Mouse (Mus musculus) G1E (cell line): ENCODE measurements around the gene Hdac4. TPM values are rescaled to one million over a fixed set of nuclear protein-coding genes. Genes with fewer than 3 reads are reported as not detected.

ENCODE experiments used
- ATAC-seq: 2 replicates; pipeline ENCODE4 v1.8.0; 2016; ENCODE audit warnings: mild to moderate bottlenecking; ENCODE audit not compliant: insufficient number of reproducible peaks, poor library complexity, low FRiP score, severe bottlenecking; ENCODE audit errors: extremely low read depth
- DNase-seq: peaks from one replicate; pipeline ENCODE4 v3.0.0; 2012; ENCODE audit warnings: low spot score
- H3K27me3 ChIP-seq: 2 replicates; pipeline ENCODE4 v1.6.1; 2012; ENCODE audit warnings: mild to moderate bottlenecking, low read length, inconsistent platforms; ENCODE audit not compliant: insufficient read depth
- H3K36me3 ChIP-seq: replicated peaks from 2 replicates; pipeline ENCODE3; 2012; ENCODE audit warnings: mild to moderate bottlenecking, inconsistent platforms
- H3K4me1 ChIP-seq: 2 replicates; pipeline ENCODE4 v1.6.1; 2012; ENCODE audit warnings: low read depth, low read length, inconsistent platforms, mixed read lengths; ENCODE audit not compliant: insufficient read depth
- H3K4me3 ChIP-seq: 2 replicates; pipeline ENCODE4 v1.5.1; 2012; ENCODE audit warnings: low read depth, mild to moderate bottlenecking, inconsistent platforms, low read length, moderate library complexity, mixed read lengths
- H3K9me3 ChIP-seq: replicated peaks from 2 replicates; pipeline ENCODE4 v1.6.1; 2012; ENCODE audit warnings: inconsistent platforms
- CTCF ChIP-seq: IDR thresholded peaks from 2 replicates; pipeline ENCODE4 v1.5.1; 2012; ENCODE audit warnings: low read depth, low read length, inconsistent platforms, mixed read lengths
- GATA1 ChIP-seq: IDR thresholded peaks from 2 replicates; pipeline ENCODE4 v1.6.1; 2012; ENCODE audit warnings: borderline replicate concordance, low read length, inconsistent platforms, mixed read lengths
- GATA2 ChIP-seq: IDR thresholded peaks from 2 replicates; pipeline ENCODE4 v1.6.1; 2012; ENCODE audit warnings: low read depth, low read length, inconsistent platforms, borderline replicate concordance
- POLR2AphosphoS5 ChIP-seq: IDR thresholded peaks from 2 replicates; pipeline ENCODE4 v1.6.1; 2012; ENCODE audit warnings: low read depth, low read length, inconsistent platforms; ENCODE audit not compliant: insufficient replicate concordance
- TAL1 ChIP-seq: conservative IDR thresholded peaks from 2 replicates; pipeline ENCODE4 v1.6.1; 2012; ENCODE audit warnings: low read depth, low read length, inconsistent platforms, mixed read lengths
- polyA plus RNA-seq: library from polyadenylated mRNA; stranded (reverse); fragments of >175 nt; gene quantifications from 2 replicates; pipeline ENCODE4 v1.2.3, GENCODE M21; 2012
- total RNA-seq, 2 experiments: library from RNA; stranded (forward) in 1 of 2; stranded (reverse) in 1 of 2; fragments of 200-1000 nt in 1 of 2; fragments of >200 nt in 1 of 2; fragmentation: Nextera tagmentation in 1 of 2; gene quantifications; 2 replicates each; pipeline ENCODE4 v1.2.3; 2014 to 2017

Hdac4 gene
- total and polyA plus RNA-seq, 3 experiments = 15.0 to 27.2 (median 19.7) TPM

- no peaks in the 10 kb centered on the region for H3K9me3 ChIP-seq
- TF ChIP-seq GATA2 = no peak
- no peak for TF ChIP-seq CTCF
- TF ChIP-seq POLR2AphosphoS5 = no peak
- no peak for TF ChIP-seq GATA1
- no peak for TF ChIP-seq TAL1
- no peak for DNase-seq
- H3K4me3 ChIP-seq = no peak overlapping the region
- H3K27me3 ChIP-seq = peaks cover 4% of the 10 kb centered on the region; the same call in 1 of the 2 replicates
- no peaks in the 10 kb centered on the region for H3K36me3 ChIP-seq
- no peak for ATAC-seq
- no peaks in the 10 kb centered on the region for H3K4me1 ChIP-seq
Observed at GRCm38 (mm10) chr1:91893598-91893997, 301.9 kb downstream of the Hdac4 start.

GRCm38 (mm10) chr1:91883115-91883514 lies 312.4 kb downstream of the Hdac4 start:
- DNase-seq (no peak), ATAC-seq (no peak)
- Histone ChIP-seq H3K36me3 (no peaks in the 10 kb centered on the region), H3K27me3 (peaks cover 5% of the 10 kb centered on the region; the same call in 1 of the 2 replicates), H3K4me1 (no peaks in the 10 kb centered on the region), H3K9me3 (no peaks in the 10 kb centered on the region), H3K4me3 (no peak overlapping the region)
- TF ChIP-seq GATA1 (no peak), CTCF (no peak), GATA2 (no peak), POLR2AphosphoS5 (no peak), TAL1 (no peak)

- peaks cover 7% of the 10 kb centered on the region; the same call in 1 of the 2 replicates for H3K27me3 ChIP-seq
- DNase-seq = no peak
- TF ChIP-seq TAL1 = no peak
- no peak for TF ChIP-seq GATA2
- no peak for TF ChIP-seq GATA1
- no peak for TF ChIP-seq POLR2AphosphoS5
- TF ChIP-seq CTCF = no peak
- ATAC-seq = no peak
- no peaks in the 10 kb centered on the region for H3K4me1 ChIP-seq
- H3K36me3 ChIP-seq = no peaks in the 10 kb centered on the region
- H3K9me3 ChIP-seq = no peaks in the 10 kb centered on the region
- H3K4me3 ChIP-seq = no peak overlapping the region
Observed at GRCm38 (mm10) chr1:91880899-91881298, 314.6 kb downstream of the Hdac4 start.

GRCm38 (mm10) chr1:91880156-91880555 lies 315.3 kb downstream of the Hdac4 start:
- ATAC-seq (no peak), DNase-seq (no peak)
- H3K9me3 ChIP-seq = no peaks in the 10 kb centered on the region
- H3K27me3 ChIP-seq = peaks cover 7% of the 10 kb centered on the region; the same call in 1 of the 2 replicates
- H3K36me3 ChIP-seq = no peaks in the 10 kb centered on the region
- no peak overlapping the region for H3K4me3 ChIP-seq
- no peaks in the 10 kb centered on the region for H3K4me1 ChIP-seq
- TF ChIP-seq CTCF = no peak
- no peak for TF ChIP-seq GATA2
- TF ChIP-seq TAL1 = no peak
- no peak for TF ChIP-seq GATA1
- TF ChIP-seq POLR2AphosphoS5 = no peak
